Mouse (Mus musculus) retina, adult 2 months (tissue): Measurements from ENCODE around the gene Fgfr2.

ENCODE experiments used
- DNase-seq: peaks from one replicate; pipeline ENCODE4 v3.0.0-alpha.2; 2012; ENCODE audit warnings: low read depth, low spot score

The Fgfr2 gene

DNA sequence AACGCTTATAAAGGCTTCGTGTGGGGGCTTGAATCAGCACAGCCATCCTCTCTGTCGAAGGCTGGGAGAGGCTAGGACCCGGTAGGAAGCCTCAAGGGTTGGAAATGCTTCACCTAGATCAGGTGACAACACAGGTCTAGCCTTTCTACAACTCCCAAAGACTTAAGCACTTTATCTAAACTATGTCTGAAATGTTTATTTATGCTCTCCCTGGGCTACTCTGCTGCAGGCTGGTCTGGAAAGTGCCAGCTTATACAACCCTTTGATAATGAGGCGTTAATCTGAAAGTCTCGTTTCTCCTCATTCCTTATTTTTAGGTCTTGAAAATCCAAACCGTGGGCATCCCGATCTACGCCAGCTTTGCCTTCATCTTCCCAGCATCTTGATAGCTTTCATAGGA lies 2299.2 kb downstream of the Fgfr2 start:
- no peak for DNase-seq

DNA sequence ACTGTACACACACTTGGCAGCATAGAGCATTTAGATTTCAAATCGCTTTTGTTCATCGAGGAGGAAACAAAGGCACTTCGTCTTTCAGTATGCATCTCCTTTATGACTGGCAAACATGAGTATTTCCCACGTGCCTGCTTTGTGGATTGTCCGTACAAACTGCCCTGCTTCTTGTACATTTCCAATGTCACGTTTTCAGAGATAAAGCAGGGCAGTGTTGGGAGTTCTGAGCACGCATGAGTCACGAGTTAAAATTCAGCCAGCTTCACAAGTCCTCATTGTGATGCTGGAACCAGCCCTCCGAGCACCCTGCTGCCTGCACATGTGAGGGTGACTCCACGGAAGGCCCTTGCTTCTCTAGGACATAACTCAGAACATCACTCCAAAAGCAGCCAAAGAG lies 2303.5 kb downstream of the Fgfr2 start:
- DNase-seq, result no peak

DNA sequence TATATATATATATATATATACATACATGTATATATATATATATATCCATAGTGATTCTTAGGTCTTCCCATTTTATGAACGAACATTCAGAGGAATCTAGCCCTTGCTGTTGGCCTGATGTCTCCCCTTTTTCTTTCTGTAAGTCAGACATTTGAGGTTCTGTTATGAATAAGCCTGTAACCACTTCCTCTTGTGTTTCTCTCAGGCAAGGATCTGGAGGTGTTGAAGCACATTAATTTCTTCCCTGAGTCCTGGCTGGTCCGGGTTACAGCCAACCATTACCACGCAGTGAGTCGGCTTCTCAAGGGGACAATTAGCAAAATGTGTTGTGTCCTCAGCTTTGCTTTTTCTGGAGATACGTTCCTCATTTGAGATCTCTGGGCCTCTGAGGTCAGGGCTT lies 2304.3 kb downstream of the Fgfr2 start:
- no peak for DNase-seq

DNA sequence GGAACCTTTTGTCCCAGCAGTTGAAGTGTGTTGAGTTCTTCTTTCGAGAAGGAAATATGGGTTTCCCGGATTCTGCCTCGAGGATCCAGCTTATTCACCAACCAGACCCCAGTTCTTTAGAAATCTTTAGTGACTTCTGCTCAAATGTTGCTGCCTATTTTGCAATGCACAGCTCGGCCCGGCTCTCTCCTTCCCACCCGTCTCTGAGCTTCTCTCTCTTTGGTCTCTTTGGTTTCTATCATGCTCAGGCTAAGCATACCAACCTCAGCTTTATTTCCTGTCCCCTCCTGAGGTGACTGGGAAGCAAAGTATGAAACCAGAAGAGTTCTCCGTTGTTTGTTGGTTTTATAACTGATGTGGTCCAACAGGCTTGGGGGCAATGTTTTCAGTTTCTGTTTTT lies 2306.9 kb downstream of the Fgfr2 start:
- no peak for DNase-seq

DNA sequence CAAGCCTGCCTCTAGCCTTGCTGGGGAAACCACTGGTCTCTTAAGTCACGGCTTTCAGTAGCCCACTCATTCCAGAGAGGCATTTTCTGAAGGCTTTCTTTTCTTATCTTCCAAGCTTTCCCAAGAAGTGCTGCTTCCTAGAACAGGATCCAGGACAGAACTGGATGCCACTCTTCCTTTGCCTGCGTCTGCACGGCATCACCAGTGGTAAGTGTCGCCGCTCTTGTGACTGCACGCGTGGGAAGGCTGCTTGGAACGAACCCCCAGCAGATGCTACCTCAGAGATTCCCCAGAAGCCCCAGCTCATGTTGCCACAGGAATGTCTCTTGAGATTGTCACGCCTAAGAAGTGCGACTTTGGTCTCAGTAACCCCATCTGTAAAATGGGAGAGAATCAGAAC lies 2307.5 kb downstream of the Fgfr2 start:
- no peak for DNase-seq

DNA sequence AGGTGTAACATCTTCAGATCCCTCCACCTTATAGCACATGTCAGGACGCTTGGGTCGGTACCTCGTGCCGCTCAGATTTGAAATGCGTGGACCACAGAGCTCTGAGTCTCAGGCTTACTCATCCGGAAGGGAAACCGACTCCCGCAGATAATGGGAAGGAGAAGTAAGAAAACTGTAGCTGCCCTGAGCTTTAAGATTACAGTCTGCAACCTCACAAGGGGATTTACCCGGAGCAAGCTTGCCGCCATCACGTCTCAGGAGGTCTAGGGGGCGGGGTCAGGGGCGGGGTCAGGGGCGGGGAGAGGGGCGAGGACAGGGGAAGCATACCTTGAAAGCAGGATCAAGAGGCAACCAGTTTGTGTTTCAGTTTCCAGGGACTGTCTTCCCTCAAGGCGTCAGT lies 2310.7 kb downstream of the Fgfr2 start:
- DNase-seq, result no peak

DNA sequence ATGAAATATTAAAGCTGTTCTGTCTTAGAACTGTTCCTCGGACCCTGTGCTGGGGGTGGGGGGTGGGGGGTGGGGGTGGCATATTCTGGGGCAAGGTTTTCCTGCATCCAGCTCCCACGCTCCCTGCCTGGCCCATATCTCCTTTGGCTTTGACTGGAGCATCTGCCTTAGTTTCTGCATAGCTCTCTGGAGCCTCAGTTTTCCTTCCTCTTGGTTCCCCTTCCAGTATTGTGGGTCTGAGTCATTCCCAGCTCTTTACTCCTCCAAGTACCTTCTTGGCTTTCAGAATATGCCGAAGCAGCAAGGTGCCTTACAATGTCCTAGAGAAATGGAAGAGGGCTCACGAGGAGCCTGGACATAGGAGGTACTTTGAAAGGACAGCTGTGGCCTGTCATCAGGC lies 2312.9 kb downstream of the Fgfr2 start:
- DNase-seq, result no peak

DNA sequence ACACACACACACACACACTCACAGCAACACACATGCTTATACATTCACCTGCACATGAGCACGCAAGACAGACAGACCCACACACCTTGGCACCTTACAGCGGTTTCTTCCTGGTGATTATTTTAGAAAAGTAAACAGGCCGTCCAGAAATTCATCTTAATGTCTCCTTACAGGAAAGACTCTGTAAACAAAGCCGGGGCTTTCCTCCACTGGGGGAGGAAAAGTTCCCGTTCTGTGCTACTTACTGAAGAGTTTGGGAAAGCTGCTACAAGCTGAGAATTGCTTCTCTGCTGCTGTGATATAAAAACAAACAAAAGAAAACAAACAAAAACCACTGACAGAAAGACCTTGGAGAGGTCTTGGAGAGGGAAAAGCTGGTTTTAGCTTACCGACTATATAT lies 2314.5 kb downstream of the Fgfr2 start:
- DNase-seq, result no peak

DNA sequence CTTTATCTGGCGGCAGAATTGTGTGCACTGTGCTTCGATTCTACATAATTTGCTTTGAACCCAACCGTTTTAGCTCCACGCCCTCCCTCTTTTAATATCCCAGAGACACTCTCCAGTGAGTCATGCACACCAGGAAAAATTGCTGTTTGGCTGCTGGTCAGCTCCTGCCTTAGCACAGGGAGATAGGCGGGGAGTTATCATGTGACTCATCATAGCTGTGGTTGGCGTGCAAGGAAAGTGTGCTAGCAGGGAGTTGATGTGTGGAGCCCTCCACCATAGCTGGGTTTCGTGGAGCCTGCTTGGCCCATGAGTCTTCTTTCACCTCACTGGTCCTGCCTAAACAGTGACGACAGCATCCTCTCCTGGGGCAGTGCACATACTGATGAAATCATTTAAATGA lies 2315.4 kb downstream of the Fgfr2 start:
- DNase-seq, result no peak

DNA sequence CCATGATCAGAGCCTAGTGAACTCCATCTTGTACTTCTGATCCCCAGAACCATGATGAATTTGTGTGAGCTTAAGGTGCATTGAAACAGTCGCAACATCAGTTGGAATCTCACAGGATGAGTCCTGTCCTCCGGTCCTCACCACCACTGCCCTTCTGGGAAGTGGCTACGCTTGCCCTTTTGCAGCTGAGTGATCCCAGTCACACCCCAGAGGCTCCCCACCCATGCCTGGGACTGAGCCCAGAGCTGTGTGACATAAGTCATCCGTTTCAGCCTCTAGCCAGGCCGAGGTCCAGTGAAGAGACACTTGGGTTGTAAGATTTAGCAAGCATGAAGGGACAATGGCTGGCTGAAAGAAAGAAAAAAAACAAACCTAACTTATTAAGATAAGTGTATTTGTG lies 2318.2 kb downstream of the Fgfr2 start:
- no peak for DNase-seq

DNA sequence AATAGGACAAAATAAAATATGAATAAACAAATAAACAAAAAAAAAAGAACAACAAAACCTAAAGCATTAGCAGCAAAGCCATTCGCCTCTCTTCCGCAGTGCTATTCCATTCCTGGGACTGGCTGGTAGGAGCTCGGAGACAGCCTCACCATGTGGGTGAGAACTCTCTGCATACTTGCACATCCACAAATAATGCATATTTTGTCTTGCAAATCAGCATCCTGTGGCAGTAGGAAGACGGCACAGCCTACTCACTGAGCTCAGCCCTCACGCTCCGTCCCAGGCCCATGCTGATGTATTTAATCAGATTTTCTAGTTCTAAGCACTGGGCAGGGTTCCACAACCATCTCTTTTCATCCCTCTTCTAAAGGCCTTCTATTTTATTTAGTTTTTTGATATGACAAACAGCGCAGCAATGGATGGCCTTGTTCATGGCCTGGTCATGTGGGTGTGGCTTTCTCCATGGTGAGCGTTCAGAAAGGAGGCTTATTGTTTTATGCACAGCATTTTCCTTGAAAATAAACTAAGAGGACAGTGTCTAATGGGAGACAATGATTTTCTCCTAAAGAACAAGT lies 2319.8 kb downstream of the Fgfr2 start:
- no peak for DNase-seq

DNA sequence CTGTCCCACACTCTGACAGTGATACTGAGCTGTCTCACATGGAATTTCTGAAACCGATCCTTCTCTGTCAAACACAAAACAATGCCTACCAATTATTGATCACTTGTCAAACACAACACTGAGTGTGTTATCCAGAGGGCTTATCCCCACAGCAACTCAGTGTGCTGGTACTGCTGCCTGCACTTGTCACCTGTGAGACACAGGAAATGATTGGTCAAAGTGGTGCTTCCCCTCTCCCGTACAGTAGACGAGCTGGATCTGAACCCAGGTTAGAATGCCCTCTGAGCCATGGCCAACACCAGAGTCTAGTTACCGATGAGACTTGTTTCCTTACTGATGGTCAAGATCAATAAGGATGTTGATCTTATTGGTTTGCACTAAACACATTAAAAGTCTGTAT lies 2321.3 kb downstream of the Fgfr2 start:
- DNase-seq, result no peak

DNA sequence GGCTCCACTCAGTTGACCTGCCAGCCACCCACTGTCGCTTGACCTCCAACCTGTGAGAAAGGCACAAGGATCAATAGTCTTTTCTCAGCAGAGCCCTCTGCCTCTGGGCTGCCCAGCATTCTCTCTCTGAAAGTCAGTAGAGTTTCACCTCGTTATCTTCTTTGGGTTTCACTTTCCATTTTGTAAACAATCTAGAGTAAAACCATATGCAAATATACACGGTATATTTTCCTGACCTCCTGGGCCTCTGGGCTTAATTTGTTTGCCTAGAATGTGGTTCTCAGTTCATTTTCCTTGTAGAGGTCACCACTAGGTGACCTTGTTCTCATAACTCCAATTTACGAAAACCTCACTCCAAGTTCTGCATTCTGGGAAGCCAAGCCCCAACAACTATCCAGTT lies 2322.5 kb downstream of the Fgfr2 start:
- DNase-seq, result no peak

DNA sequence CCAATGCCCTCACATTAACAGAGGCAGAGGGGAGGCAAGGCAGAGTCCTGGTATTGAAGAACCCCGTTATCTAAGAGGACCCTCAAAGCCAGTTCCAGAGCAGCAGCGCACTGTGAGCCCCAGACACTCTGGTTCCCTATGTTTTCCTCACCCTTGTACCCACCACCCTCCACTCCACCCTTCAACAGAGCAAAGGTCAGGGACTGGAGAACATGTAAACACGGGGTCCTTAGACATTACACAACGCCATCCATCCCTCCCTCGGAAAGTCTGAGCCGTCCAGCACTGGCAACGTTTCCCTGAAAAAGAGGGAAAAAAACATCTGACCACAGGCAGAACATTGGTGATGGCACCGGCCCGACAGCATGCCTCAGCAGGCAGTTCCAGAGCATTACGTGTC lies 2323.7 kb downstream of the Fgfr2 start:
- no peak for DNase-seq

DNA sequence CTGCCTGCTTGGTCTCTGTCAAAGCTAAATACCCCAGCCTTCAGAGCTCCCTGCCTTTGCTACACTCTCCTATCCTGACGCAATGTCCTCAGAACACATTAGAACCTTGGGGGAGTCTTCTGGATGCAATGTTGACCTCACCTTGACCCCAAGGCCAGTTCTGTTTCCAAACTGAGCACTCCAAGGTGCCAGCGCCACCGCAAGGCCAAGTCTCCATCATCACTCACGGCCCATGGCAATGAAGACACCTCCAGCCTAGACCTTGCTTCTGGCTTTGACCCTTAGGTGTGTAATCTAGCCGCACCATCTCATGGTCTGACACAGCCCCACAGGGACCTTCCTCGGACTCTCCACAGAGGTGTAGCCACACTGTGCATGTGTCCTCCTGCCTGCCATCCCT lies 2325.6 kb downstream of the Fgfr2 start:
- DNase-seq, result no peak

DNA sequence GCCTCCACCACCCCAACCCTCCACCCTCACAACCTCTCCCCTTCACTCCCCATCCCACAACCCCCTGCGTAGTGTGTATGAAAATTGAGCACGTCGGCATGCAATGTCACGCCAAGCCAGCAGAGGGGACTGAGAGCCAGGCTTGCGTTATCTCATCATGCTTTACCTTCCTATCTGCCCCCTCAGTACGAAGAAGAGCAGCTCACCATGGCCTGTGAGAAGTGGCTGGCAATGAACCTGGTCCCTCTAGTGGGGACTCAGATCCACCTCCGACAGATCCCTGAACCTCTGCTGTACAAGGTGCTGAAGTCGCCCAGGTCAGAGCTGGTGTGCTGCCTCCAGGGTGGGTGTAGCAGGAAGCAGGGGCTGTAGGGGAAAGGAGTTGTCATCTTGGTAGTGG lies 2326.4 kb downstream of the Fgfr2 start:
- DNase-seq, result no peak

DNA sequence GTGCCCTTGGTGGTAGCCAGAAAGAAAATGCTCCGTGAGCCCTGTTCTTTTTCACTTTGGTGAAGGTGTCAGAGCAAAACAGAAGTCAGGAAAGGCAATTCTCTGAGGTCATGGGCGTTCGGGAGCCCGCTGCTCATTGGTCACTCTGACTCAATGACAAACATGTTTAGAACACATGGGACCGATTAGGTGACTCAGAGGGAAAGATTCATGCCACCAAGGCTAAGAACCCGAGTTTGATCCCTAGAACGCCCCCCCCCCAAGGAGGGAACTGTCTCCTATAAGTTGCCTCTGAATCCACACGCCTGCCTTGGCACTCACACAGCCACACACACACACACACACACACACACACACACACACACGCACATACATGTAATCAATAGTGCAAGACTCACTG lies 2329.5 kb downstream of the Fgfr2 start:
- DNase-seq, result no peak

DNA sequence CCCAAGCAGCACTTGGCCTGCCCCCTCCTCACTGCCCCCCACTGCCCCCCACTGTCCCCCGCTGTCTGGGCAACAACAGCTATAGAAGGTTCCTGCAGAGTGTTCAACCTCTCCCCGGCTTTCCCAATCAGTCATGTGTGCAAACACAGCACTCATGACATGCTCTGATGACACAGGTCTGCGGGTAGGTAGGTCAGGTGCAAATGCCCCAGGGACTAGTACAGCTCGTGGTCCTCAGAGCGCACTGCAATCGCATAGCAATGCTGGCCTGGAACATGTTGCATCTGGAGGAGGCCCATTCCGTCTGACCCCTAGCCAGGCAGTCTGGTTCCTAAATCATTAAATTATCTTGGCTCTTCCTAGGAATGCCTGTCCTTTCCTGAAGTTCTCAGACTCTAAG lies 2333.7 kb downstream of the Fgfr2 start:
- DNase-seq, result no peak

DNA sequence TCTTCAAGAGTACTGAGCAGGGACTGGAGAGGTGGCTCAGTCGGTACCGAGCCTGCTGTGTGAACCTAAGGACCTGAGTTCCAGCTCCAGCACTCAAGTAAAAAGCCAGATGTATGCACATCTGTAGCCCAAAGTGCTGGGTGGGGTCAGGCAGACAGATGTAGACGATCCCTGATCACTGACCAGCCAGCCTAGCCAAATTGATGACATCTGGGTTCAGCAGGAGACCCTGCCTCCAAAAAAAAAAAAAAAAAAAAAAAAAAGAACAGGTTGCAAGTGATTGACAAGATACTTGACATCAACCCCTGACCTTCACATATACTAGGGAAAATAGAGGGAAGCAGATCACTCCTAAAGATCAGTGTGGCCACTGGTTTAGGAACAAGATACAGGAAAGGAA lies 2334.2 kb downstream of the Fgfr2 start:
- DNase-seq, result no peak

DNA sequence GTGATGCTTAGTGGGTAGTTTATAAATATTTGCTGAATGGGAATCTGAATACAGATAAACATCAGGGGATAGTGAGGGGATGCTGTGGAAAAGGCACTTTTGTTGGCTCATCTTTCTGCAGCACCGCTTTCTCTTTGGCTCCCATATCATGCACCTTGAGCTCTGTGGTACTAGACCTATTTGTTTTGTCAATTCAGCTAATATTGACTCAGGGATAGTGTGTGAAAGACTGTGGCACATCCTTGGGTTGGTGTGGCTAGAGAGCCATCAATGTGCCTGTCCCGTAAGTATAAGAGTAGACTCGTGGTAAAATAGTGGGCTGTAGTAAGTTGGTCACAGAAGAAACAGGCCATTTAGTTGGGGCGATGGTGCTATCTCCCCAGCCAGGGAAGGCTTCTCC lies 2335.6 kb downstream of the Fgfr2 start:
- DNase-seq, result no peak

DNA sequence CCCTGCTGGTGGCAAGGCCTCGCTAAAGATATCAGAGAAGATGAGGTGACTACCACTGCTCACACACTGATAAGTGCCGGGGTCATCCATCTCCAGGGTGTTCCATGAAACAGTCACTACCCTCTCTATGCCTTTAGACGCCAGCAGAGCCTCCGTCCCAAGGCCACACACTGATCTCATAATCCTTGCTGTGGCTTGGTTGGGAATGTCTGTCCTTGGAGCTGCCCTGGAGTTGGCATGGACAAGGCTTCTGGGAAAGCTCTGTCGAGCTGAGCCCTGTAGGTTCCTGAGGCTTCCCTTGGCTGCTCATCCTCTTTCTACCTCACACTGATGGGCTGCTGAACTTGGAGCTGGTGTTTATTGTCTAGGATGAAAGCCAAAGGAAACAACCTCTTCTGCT lies 2336.4 kb downstream of the Fgfr2 start:
- DNase-seq, result no peak

DNA sequence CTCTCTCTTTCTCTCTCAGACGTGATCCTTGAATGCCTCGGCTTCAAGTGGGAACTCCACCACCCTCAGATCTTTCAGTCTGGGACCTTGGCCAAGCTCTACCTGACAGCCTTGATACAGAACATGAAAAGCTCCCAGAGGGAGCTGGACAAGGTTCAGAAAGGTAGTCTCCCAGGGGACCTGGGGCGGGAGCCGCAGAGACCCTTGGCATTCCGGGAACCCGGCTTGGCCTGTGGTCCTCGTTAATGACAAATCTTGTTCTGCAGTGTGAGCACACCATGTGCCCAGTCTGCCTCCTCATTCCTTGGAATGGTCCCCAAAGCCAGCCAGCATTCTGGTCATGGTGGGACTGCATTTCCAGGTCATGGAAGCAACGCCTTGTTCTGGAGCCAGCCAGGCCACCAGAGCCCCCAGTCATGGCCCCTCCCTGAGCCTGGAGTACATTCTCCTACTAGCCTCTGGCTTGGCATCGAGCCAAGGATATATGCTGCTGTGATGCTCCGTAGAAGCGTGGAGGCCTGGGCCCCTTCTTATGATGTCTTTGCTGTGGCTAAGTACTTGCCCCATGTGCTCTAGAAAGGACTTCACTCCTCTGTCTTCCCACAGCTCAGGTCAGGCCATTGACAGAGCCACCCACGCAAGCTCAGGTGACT lies 2337.1 kb downstream of the Fgfr2 start:
- no peak for DNase-seq

DNA sequence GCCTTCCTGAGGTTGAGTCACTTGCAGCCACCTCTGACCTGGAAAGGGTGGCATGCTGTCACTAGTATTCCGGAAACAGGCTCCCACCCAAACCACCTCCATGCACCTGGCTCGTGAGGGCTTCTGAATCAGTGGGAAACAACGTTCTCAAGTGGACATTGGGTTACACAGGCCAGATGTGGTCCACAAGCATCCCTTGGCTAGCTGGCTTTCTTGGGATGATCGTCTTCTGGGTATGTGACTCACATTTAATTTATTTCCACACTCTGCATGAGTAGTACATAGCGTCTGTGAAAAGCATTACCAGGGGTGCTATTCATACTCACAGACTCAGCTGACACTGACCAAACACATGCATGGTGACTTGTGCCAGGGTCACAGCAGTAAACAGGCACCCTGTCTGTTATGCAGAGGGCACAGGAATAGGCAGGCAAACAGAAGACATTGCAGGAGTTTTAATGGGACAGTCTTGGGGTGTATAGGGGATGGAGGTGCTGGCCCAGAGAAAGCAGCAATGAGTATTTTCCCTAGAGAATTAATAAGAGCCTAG lies 2340.6 kb downstream of the Fgfr2 start:
- no peak for DNase-seq
